Mouse (Mus musculus) left cerebral cortex, postnatal 25 days (tissue): ENCODE data around the gene Pon3. TPM values are rescaled to one million over a fixed set of nuclear protein-coding genes. Genes with fewer than 3 reads are reported as not detected.
A peak's percentile ranks its signal among the peaks of the same experiment; 100 is the strongest.

Experiments used
- DNase-seq, 2 experiments: peaks; one replicate each; pipeline ENCODE4 v3.0.0; 2022; ENCODE audit warnings: low spot score in 2 of 2, mixed read lengths in 1 of 2
- intact Hi-C: fragments of 180-260 bp; cut with DNase I; formaldehyde crosslinking; loops from one replicate; pipeline ENCODE4 v1.15.1; 2025
- total RNA-seq, 2 experiments: library from RNA; stranded (reverse); gene quantifications; 2 replicates each; pipeline ENCODE4 v1.2.3; 2021

Pon3 gene
- 1 to 10 TPM; 1.8 to 2.3 TPM for total RNA-seq

DNA sequence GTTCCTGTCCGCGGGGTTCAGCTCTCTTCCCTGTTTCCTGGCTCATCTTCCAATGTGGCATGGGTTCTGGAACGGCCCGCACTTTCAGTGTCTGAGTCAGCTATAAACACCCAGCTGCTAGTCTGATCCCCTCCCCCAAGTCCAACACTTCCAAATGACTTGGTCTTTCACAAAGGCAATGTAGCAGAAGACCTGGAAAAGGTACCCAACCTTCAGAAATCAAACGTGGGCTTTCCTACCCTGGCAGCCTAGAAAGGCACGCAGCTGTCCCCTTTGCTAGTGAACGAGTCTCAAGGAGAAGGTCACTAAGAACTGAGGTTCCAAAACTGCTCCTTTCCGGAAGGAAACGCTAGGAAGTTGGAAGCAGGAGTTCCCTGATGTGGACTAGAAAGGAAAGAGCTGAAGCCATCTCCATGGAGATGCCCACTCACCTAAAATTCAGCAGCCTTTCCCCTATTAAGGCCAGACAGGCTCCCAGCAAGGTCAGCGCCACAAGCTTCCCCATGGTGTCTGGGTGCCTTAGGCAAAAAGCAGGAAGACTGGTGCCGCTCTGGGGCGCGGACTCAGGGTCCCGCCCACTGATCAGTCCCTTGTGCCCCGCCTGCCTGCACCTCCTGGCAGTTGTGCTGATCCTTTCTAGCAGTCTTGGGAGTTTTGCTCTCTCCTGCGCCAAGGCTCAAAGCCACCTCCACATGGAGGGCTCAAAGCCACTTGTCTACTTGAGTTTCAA is at the start of gene Pon3:
TSS of gene Pon3 (minus strand) at position 565 of the 730 bp plus-strand sequence.
- intact Hi-C loops: loop anchor here (5.0 kb wide), 1 partner anchor 126 kb away; the partner anchor contains the start of gene Asb4
- peak; percentile 6 for DNase-seq

DNA sequence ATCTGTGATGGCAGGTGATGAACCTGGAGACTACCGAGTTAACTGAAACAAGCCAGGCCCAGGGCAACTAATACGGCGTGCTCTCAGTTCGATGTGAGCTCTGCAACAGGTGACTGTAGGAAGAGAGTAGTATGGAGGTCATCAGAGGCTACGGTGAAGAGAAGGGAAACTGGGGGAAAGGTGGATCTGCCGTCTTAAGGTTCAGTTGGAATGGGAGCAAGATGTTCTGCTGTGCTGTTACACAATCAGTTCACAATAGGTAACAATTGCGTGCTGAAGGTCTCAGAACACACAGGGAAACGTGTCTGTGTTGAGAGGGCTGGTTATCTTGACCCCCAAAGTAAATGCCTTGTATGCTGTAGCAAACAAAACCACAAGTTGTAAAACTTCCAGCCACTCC is 48.9 kb upstream of the Pon3 start:
- DNase-seq: no peak
- intact Hi-C loops: no loop called here

DNA sequence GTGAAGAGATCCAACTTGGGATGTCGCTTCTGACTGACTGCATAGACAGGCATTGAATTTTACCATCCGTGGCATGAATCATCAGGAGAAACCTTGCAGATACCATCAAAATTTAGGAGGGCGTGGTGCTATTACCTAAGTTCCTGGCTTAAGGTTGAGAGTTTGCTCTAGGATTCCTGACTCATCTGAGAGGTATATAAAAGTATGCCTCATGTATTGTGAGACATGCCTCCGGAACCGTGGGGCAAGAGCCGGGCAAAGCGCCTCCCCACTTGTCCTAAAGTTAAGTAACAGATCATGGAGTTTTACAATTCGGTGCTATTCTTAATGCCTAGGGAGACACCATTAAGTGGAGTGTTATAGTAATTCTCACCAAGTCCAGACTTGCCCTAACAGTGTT is 44.5 kb upstream of the Pon3 start:
- intact Hi-C loops: no loop called here
- DNase-seq: no peak

DNA sequence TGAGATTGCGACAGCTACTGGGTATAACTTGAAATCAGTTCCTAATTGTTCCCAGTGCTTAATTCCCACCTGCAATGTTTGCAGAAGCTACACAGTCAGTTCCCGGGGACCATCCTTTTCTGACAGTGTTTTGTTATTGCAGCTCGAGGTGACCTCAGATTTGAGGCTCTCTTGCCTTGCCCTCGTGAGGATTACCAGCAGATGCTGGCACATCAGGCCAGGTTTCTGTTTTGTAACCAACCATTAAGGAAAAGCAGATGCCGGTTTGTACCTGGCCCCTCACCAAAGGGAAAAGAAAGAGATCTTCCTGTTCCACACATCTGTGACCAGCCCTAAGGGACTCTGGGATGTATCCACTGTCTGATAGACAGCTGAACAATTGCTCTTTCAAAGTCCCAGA is 43.5 kb upstream of the Pon3 start:
- no peak for DNase-seq
- intact Hi-C loops: loop anchor here (5.0 kb wide), 1 partner anchor 83 kb away; the partner anchor contains the start of gene Asb4

DNA sequence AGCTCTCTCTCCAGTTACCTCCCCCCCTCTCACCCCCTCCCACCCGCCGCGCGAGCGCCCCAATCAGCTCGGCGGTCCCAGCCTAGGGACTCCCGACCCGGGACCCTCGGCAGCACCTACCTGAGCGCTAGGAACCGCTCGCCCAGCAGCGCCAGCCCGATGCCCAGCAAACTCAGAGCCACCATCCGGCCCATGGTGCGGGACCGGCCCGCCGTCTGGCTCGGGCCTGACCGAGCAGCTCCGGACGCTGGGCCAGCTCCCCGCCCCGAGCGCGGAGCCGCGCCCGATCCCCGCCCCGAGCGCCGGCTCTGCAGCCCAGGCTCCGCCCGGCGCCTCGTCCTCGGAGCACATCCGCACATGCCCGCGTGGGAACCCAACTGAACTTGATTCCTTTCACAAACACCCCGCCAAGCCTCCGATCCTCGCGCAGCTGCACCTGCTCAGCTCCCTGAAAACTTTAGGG is 42.0 kb upstream of the Pon3 start, which contains the start of gene Pon2:
TSS of gene Pon2 (minus strand) at position 364 of the 463 bp plus-strand sequence.
- peak; percentile 37 to 49 for DNase-seq
- intact Hi-C loops: loop anchor here (5.0 kb wide), 1 partner anchor 84 kb away; the partner anchor contains the start of gene Asb4

DNA sequence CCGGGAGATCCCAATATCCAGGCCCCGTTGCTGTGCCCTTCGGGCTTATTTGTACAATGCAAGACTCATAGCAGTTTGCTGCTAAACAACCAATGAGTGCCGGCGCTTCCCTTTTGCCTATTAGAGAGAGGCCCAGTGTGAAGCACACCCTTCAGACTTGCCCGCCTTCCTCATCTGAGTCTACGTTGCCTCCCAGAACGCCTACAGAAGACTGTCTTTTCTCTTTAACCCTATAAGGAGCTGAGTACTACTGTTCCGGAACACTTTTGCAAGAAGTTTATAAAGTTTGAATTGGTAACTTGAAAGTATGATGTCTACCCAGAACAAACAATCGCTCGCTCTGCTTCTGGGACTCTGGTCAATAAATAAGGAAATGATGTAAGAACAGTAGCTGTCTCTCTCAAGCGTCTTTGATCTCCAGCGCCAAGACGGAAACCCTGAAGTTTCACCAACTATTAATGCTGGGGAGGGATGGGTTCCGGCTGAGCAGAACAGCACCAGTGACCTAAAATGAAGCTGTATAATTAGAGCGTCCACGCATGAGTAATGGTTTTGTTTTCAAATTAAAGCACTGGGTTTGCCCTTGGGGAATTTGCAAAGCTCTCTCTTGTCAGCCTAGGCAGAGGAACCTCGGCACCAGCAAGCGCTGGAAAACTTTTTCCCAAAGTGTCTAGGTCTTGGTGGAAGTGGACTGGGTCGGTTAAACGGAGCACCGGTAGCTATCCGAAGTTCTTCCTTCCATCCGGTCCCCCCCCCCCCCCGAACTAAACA is 41.4 kb upstream of the Pon3 start:
- DNase-seq: peak; percentile 4 to 14
- intact Hi-C loops: loop anchor here (5.0 kb wide), 1 partner anchor 85 kb away; the partner anchor contains the start of gene Asb4

DNA sequence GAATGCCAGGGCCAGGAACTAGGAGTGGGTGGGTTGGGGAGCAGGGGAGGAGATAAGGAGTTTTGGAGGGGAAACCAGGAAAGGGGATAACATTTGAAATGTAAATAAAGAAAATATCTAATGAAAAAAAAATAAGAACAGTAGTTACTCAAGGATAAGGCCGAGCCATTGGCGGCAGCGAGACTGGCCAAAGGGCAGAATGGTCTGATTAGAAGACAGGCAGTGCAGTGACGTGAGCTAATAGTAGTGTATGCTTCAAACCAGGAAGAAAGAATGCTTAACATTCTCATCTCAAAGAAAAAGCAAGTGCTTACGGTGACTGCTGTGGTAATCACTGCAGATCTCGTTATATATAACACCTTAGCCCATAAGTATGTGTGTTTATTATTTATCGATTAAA is 40.0 kb upstream of the Pon3 start:
- DNase-seq: no peak
- intact Hi-C loops: loop anchor here (5.0 kb wide), 1 partner anchor 86 kb away; the partner anchor contains the start of gene Asb4

DNA sequence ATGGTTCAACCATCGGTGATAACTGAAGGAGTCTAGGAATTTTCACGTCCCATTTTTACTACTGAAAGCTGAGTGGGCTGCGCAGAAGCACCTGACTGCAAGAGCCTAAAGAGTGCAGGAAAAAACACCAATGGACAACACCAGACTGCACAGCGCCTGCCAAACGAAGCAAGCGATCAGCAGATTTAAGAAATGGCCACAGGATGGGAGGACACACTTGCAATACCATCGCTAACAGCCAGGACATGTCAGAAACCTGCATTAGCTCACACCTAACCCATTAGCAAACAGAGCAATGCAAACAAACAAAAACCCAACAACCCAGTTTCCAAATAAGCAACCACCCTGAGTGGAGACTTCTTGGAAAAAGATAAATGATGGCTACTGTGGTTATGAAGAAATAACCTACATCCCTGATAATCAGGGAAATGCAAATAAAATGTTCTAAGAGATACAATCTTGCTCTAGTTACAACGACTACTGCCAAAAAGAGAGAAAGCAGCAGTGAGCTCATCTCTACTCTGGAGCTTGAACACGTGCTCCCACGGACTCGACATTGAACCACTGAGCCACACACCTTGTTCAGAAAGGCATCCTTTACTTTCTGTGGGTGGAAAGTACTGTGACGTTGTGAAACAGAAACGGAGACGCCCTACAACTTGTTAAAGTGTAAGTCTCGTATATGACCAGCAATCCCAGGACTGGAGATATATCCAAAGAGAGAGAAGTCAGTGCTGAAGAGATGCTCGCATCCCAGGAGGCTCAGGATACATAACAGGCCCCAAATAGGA is 38.8 kb upstream of the Pon3 start:
- no peak for DNase-seq

DNA sequence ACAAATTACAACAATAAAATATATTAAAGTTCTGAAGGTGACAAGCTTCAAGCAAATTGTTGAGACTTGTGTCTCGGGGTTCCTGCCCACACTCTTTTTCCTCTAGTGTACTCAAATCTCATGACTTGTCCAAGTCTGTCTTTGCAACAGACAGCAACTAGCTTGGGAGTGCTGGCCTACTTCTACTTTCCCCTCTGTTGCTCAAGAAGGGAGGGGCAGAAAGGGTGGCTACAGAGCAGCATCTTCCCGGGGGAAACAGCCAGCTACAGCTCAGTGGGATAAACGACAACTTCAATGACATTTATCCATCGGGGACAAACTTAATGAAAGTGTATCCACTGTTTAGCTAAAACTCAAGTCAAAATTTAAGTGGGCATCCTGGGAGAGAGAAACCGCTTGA is 36.8 kb upstream of the Pon3 start:
- DNase-seq: no peak
- intact Hi-C loops: no loop called here

More for the DNA sequence above, 38.8 kb upstream of the Pon3 start:
- intact Hi-C loops: loop anchor here (5.0 kb wide), 1 partner anchor 87 kb away; the partner anchor contains the start of gene Asb4

DNA sequence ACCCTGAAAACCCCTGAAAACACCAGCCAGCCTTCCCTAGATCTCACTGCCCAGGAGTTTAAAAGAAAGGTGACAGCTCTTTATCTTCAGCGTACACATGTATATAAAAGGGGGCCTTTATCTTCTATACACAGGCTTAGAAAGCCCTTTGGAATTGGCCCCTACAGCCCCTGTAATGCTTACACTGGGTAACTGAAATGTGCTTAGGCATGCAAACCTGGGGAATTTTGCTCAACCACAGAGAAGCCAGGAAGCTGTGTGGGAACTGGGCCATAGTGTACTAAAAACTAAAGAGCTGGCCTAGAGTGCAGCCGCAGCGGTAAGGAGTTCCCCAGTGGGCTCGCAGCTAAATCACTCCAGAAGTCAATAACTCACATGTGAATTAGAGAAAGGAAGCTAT is 35.4 kb upstream of the Pon3 start:
- intact Hi-C loops: no loop called here
- no peak for DNase-seq

DNA sequence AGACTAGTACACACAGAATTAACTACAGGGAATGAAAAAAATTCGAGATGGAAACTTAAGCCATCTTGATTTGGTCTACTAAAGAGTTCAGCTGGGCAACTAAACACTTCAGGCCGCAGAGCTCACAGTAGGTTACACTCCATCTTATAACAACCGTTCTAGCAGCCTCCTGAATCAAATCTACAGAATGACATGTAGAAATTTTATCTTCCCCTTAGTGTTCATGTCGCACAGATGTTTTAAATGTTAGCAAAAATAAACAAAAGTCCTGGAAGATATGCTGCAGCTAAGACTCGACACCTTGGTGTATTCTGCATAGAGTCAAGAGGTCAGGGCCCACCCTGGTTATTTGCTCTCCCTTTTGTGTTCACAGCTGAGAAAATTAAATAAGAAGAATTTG is 31.8 kb upstream of the Pon3 start:
- DNase-seq: no peak
- intact Hi-C loops: no loop called here

DNA sequence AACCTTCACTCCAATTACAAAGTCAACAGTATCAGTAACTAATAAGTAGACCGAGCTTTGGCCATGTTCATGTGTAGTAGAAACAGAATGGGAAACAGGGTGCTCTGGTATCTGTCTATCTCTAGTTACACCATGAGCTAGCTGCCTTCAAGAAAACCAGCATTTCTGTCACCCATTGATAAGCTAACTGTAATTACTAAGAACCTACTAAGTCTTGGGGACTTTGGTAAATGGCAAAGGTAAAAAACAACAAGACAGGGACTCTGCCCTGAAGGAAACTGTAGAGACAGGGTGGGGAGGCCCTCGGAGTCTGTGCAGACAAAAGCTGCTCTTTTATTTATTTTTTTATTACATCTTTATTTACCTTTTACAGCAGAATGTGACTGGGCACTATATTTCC is 31.3 kb upstream of the Pon3 start:
- intact Hi-C loops: no loop called here

DNA sequence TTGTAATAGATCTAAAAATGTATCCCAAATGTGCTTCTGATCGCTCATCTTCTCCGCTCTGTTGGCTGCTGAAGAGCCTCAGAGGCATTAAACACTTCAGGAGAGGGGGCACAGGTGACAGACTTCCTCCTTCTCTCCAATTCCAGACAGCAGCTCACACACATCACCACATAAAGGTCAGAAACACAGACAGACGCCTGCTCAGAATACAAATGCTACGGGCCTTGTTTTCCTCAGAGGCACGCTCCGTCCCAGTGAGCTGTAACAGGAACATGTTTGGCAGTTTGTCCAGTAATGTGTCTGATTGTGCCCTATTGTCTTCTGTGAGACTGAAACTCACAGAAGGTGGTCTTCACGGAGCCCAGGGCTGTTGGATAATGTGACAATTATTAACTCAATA is 26.3 kb upstream of the Pon3 start:
- intact Hi-C loops: no loop called here

More for the DNA sequence above, 31.3 kb upstream of the Pon3 start:
- DNase-seq: no peak

DNA sequence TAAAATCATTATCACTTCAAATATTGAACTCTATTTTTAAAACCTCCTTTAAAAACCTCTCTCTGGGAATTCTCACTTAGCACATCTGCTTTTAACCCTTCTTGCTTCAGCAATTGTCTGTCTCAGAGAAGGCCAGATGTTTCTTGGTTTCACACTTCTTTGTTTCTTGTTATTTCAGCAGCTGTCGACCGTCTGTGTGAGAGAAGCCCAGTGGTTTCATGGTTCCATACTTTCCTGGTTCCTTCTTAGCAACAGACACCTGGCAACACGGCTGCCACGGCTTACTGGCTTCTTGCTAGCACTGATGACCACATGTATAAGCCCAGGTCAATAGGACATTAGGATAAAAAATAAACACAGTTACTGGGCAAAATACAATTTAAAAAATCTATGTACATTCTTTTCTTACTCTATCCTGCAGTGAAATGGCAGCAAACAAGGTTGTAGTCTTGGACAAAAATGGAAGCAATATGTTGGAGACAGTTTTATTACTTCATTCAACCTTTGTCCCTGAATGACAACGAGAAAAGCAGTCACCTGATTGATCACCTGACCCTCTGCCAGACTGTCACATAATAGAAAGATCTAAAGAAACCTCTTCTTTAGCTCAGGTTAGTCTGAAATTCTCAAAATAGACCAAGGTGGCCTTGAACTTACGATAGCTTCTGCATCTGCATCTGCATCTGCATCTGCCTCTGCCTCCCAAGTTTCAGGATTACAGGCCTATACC is 24.7 kb upstream of the Pon3 start:
- no peak for DNase-seq
- intact Hi-C loops: no loop called here

More for the DNA sequence above, 26.3 kb upstream of the Pon3 start:
- DNase-seq: no peak

DNA sequence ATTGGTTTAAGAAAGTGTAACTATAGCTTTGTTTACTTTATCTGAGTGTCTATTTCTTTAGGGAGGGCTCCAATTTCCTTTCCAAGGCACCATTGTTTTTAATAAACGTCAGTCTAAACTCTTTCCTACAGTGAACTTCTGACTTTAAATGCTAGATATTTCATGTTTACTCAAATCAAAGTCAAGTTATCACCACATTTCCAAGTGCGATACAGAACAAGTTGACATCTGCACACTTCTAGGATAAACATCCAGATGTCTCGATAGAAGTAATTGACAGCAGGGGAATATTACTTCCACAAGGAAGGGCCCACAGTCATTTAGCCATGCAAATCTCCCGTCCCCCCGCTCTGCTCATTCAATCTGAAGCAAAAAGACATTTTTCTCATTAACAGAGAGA is 21.9 kb upstream of the Pon3 start:
- intact Hi-C loops: no loop called here
- no peak for DNase-seq

DNA sequence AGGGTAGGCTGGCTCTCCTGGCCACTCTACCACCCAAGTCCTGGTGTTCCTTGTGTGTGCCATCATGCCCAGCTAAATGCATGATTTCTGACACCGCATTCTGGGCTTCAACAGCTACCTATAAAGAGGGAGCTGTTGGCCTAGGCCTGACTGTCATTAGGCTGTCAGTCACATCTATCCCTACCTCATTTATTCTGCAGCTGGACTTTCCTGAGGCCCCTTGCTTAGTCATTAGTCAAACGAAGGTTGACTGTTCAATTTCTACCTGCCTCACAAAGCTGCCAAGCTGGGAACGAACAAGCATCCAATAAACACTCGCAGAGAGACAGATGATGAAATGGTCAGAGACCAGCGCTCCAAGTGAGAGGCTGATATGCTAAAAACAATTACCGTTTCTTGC is 13.6 kb upstream of the Pon3 start:
- intact Hi-C loops: no loop called here
- DNase-seq: no peak

DNA sequence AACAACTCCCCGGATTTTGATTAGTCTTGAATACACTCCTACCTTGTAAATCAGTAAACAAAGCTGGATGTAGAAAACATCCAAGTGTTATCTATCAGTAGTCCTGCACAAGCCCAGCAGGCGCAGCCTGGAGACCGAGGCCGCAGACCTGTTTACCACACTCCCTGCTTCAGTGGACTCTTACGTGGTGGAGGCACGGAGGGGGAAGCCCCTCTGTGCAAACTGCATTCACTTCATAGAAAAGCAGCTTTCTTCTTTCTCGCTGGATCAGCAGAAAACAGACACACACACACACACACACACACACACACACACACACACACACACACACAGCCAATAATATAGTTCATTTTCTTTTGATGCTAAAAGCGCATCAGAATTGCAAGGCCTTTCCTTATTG is 8.7 kb upstream of the Pon3 start:
- intact Hi-C loops: no loop called here
- no peak for DNase-seq

DNA sequence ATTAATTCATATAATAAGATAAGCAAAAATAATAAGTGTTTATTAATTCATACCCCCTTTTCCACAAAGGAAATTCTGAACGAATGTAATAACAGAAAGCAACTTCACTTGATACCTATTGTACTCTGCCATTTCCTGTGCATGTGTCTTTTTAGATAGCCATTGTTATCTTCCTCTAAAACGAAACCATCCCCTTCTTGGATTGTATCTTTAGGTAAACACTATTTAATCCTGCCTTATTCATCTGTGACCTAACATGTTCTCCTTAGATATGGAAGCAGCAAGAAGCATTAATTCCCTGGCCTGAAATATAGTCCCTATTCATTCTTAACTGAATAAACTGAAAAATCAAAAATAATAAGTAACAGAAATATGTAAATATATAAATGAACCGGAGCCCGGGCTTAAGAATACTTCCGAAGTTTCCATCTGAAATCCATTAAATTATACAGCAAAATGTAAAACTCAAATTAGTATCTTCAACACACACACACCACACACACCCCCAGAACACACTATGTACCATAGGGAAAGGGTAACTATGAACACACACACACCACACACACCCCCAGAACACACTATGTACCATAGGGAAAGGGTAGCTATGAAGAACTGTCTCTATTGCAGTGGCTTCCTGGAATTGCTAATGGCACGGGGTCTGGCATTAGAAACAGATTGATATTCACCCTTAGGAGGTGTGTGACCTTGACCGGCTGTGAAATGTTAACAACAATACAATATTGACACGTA is 7.3 kb upstream of the Pon3 start:
- intact Hi-C loops: no loop called here

More for the DNA sequence above, 7.3 kb upstream of the Pon3 start:
- no peak for DNase-seq
